Mouse (Mus musculus) C2C12 (cell line): Measurements from ENCODE around the gene Cfap74. TPM values are rescaled to one million over a fixed set of nuclear protein-coding genes. Genes with fewer than 3 reads are reported as not detected.
A peak's percentile ranks its signal among the peaks of the same experiment; 100 is the strongest.

ENCODE experiments used
- H3K27me3 ChIP-seq: one replicate; pipeline ENCODE4 v1.6.1; 2011; ENCODE audit not compliant: control insufficient read depth, insufficient read depth, insufficient read length
- H3K36me3 ChIP-seq: one replicate; pipeline ENCODE4 v1.6.1; 2011; ENCODE audit not compliant: control insufficient read depth, insufficient read depth
- H3K4me3 ChIP-seq: one replicate; pipeline ENCODE4 v1.5.1; 2011; ENCODE audit warnings: mild to moderate bottlenecking, control low read depth; ENCODE audit not compliant: poor library complexity, insufficient read depth, severe bottlenecking
- H3K79me2 ChIP-seq: one replicate; pipeline ENCODE4 v1.6.1; 2011; ENCODE audit not compliant: control insufficient read depth, insufficient read depth
- H3K79me3 ChIP-seq: one replicate; pipeline ENCODE4 v1.6.1; 2011; ENCODE audit warnings: low read depth, control low read depth
- H3ac ChIP-seq: one replicate; pipeline ENCODE3; 2011; ENCODE audit warnings: low read depth; ENCODE audit not compliant: control insufficient read depth, insufficient read length
- CEBPB ChIP-seq: IDR thresholded peaks from one replicate; pipeline ENCODE4 v1.6.1; 2011; ENCODE audit warnings: low read depth, mild to moderate bottlenecking, control low read depth, moderate library complexity
- CTCF ChIP-seq: IDR thresholded peaks from one replicate; pipeline ENCODE4 v1.5.1; 2011; ENCODE audit not compliant: control insufficient read depth, insufficient read depth, insufficient read length
- FOSL1 ChIP-seq: IDR thresholded peaks from one replicate; pipeline ENCODE4 v1.8.0; 2011; ENCODE audit warnings: mild to moderate bottlenecking, low read length; ENCODE audit not compliant: poor library complexity, insufficient read depth, severe bottlenecking
- MAX ChIP-seq: IDR thresholded peaks from one replicate; pipeline ENCODE4 v1.6.1; 2011; ENCODE audit warnings: mild to moderate bottlenecking, control low read depth
- MYOD1 ChIP-seq: IDR thresholded peaks from one replicate; pipeline ENCODE4 v1.6.1; 2011; ENCODE audit warnings: low read depth; ENCODE audit not compliant: control insufficient read depth, insufficient read length
- MYOG ChIP-seq: IDR thresholded peaks from one replicate; pipeline ENCODE4 v1.6.1; 2011; ENCODE audit not compliant: control insufficient read depth, insufficient read length; ENCODE audit errors: extremely low read depth
- USF1 ChIP-seq: IDR thresholded peaks from one replicate; pipeline ENCODE4 v1.6.1; 2011; ENCODE audit warnings: low read depth, mild to moderate bottlenecking, control low read depth, moderate library complexity
- long read RNA-seq, 2 experiments: library from polyadenylated mRNA; unstranded; transcript quantifications; one replicate each; pipeline ENCODE4 v2.0.0; 2019 to 2020
- polyA plus RNA-seq: library from polyadenylated mRNA; unstranded; fragments of >200 nt; fragmentation: generic; extraction: Trizol; gene quantifications from one replicate; pipeline ENCODE4 v1.2.1, GENCODE M21; 2012; ENCODE audit warnings: missing spikeins

Gene Cfap74
- polyA plus RNA-seq = 0.90 TPM
- long read RNA-seq, experiment 1, partial matches to known transcripts = 0 of 3 reads
- long read RNA-seq, experiment 1, other reads (novel, unspliced or antisense) = 0 of 3 reads
- long read RNA-seq, experiment 2, transcript Cfap74-204 (5 exons, 2,365 nt) = major isoform, 8 of 10 reads
- long read RNA-seq, experiment 2, partial matches to known transcripts = 0 of 10 reads
- long read RNA-seq, experiment 2, other reads (novel, unspliced or antisense) = 2 of 10 reads

- H3K79me2 ChIP-seq = no peaks in the 10 kb centered on the region
- TF ChIP-seq MAX (peak; percentile 41), MYOD1 (no peak), USF1 (peak; percentile 90)
- H3K36me3 ChIP-seq = no peaks in the 10 kb centered on the region
- no peaks in the 10 kb centered on the region for H3K79me3 ChIP-seq
- peak within 1 kb of the TSS; percentile 14 for H3K4me3 ChIP-seq
- H3K27me3 ChIP-seq = peaks cover 8% of the 10 kb centered on the region
- H3ac ChIP-seq = peak within 1 kb of the TSS; percentile 41
These were observed at the start of gene Cfap74 for GRCm38 (mm10) chr4:155409058-155409776. Cfap74 (plus strand) TSS chr4:155409190.

- H3K27me3 ChIP-seq = peaks cover 75% of the 10 kb centered on the region
- TF ChIP-seq CEBPB = no peak
- TF ChIP-seq CTCF = no peak
- no peak for TF ChIP-seq MYOG
- no peak for TF ChIP-seq USF1
- no peak for TF ChIP-seq FOSL1
- TF ChIP-seq MAX = no peak
- no peak for TF ChIP-seq MYOD1
- H3K4me3 ChIP-seq = no peak overlapping the region
These were observed 49.2 kb upstream of the Cfap74 start for GRCm38 (mm10) chr4:155359560-155360464.

DNA sequence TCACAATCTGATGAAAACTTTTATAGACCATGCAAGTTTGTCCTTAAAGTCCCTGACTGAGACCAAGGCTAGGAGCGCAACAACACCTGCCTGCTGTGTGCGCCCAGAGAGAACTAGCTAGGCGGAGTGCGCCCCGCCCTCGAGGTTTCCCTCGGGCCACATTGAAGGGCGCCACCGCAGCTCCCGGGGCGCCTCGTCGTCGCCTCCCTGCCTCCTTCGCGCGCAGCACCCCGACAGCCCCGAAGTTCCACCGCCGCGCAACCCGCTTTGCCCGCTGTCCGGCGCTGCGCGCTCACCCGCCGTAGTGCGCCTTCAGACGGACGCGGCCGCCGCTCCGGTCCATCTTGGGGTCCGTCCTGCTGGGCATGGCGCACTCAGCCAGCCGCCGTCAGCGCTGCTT, 48.1 kb upstream of the Cfap74 start:
- Histone ChIP-seq H3ac (no peak overlapping the region), H3K36me3 (no peaks in the 10 kb centered on the region), H3K79me3 (no peaks in the 10 kb centered on the region), H3K79me2 (no peaks in the 10 kb centered on the region), H3K27me3 (peaks cover 78% of the 10 kb centered on the region), H3K4me3 (no peak overlapping the region)
- TF ChIP-seq MYOG (no peak), FOSL1 (no peak), MYOD1 (no peak), CEBPB (no peak), MAX (no peak), CTCF (no peak), USF1 (no peak)

More at GRCm38 (mm10) chr4:155359560-155360464, 49.2 kb upstream of the Cfap74 start:
- Histone ChIP-seq H3K36me3 (no peaks in the 10 kb centered on the region), H3K79me3 (no peaks in the 10 kb centered on the region), H3K79me2 (no peaks in the 10 kb centered on the region), H3ac (no peak overlapping the region)

DNA sequence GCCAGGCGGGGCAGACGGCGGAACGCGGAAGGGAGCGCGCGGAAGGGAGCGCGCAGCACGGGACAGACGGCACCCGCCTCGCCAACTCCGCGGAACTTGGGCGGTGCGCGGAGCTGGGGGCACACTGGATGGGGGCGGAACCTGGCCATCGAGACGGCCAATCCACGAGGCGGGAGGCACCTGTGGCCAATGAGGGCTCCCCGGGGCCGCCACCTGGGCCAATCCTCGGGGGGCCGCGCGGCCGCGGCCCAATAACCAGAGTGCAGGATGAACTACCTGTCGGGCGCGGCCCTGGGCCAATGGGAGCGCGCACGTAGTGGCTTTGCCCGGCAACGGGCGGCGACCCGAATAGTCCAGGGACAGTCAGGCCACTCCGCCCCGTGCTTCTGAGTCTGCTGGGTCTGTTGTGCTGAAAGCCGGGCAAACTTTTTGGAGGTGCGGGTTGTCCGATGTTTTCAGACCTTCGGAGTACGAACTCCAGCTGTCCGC, 47.6 kb upstream of the Cfap74 start, which contains the start of gene Prkcz:
Gene Prkcz, minus strand, starts transcription at position 59 of the 489 bp plus-strand sequence.
- H3K79me2 ChIP-seq = no peaks in the 10 kb centered on the region
- no peaks in the 10 kb centered on the region for H3K36me3 ChIP-seq
- no peak within 1 kb of the TSS for H3K4me3 ChIP-seq
- H3K27me3 ChIP-seq = peaks cover 81% of the 10 kb centered on the region
- TF ChIP-seq CEBPB = no peak
- H3K79me3 ChIP-seq = no peaks in the 10 kb centered on the region
- H3ac ChIP-seq = no peak within 1 kb of the TSS

DNA sequence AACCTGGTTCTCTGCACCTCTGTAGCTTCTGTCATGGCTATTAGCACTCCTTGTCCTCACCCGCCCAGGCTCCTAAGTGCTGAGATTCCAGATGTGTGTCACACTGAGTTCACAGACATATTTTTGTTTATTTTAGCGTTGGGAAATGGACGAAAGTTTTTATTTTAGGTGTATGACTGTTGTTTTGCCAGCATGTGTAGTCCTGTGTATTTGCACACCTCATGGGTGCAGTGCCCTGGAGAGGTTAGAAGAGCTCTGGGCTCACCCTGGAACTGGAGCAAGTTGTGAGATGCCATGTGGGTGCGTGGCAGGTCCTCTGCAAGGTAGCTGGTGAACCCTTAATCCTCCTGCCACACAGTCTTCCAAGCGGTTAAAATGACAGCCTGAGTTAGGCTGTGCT, 46.5 kb upstream of the Cfap74 start:
- no peak overlapping the region for H3K4me3 ChIP-seq
- TF ChIP-seq MAX (no peak), FOSL1 (no peak), CEBPB (no peak), CTCF (no peak), MYOD1 (no peak), MYOG (no peak), USF1 (no peak)
- no peak overlapping the region for H3ac ChIP-seq
- peaks cover 88% of the 10 kb centered on the region for H3K27me3 ChIP-seq
- H3K79me3 ChIP-seq = no peaks in the 10 kb centered on the region
- no peaks in the 10 kb centered on the region for H3K79me2 ChIP-seq
- H3K36me3 ChIP-seq = no peaks in the 10 kb centered on the region

DNA sequence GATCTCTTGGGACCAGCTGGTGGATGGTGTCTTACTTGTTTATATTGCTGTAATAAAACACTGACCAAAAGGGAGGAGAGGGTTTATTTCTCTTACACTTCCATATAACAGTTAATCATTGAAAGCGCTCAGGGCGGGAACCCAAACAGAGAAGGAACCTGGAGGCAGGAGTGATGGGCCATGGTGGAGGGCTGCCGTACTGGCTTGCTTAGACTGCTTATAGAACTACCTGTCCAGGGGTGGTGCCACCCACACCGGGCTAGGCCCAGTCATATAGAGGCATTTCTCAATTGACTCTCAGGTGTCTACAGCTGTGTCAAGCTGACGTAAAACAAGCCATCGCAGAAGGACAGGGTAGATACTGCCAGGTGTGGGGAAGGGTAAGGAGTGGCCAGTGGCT, 42.2 kb upstream of the Cfap74 start:
- Histone ChIP-seq H3K79me2 (no peaks in the 10 kb centered on the region), H3K27me3 (peaks cover 83% of the 10 kb centered on the region), H3K36me3 (no peaks in the 10 kb centered on the region), H3K79me3 (no peaks in the 10 kb centered on the region), H3ac (no peak overlapping the region), H3K4me3 (no peak overlapping the region)
- no peak for TF ChIP-seq CEBPB
- no peak for TF ChIP-seq MYOD1
- TF ChIP-seq FOSL1 = no peak
- TF ChIP-seq MYOG = no peak
